Mouse (Mus musculus): ENCODE results near the gene Ccdc125.
"Not testable (repeated sequence)": the region's sequence is repeated elsewhere in the genome, so short reads cannot be mapped to it uniquely, and the experiment has no call there.

The Ccdc125 gene

DNA sequence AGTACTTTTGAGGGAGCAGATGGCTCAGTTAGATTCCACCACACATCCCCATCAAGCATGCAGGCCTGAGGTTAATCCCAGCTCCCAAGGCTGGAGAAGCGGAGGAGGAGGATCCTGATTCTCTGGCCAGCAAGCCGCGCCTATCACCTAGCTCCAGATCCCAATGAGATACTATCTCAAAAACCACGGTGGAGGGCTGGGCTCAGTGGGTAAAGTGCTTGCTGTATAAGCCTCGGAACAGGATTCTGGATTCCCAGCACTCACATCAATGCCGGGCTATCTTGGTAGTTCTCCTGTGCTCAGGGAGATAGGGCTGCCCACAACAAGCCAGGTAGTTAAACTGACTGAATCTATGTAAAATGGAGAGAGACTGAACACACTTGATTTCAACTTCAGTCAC lies 46.0 kb downstream of the Ccdc125 start:
- no peak for DNase-seq (ENCODE audit: low spot score in 2 of 2)

DNA sequence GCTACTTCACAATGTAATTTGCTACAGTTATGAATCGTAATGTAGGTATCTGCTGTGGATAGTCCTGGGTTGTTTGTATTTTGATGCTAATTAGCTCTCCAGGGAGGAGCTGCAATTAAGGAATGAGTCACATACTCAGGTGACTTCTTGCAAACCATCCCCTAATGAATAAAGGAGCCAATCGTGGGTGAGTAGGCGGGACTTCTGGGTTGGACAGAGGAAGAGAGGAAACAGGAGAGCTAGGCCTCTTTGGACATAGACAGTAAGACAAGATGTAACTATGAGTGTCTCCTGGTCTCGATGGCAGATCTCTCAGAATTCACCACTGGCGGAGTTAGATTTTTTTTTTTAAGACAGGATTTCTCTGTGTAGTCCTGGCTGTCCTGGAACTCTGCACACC lies 52.1 kb downstream of the Ccdc125 start:
- DNase-seq (ENCODE audit: low spot score in 2 of 2): no peak

DNA sequence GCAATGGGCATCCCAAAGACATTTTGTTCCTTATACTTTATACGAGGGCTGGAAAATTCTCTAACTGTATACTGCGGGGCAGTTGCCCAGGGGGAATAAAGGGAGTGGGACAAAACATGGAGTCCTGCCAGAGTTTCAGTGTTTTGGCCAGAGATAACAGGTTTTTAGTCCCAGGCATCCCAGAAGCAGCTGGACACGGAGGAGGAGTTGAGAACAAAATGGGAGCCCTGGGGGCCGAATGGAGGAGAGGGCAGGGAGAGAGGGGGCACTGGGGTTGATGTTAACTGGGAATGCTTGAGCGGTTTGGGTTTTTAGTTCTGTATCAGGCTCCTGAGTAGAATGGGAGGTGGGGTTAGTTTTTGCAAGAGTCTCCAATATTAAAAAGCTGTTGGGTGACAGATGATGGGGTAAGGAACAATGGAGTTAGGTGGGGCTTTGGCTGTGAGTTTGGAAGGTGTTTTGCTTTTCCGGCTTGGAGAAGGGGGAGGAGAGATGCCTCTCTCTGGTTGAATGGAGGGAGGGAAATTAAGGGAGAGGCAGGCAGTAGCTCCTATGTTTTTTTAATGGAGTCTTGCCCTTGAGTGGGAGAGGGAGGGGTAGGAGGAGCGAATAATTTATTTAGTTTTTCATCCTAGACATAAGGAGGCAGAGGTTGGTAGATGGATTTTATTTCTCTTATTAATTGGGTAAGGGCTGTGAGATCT lies 54.7 kb downstream of the Ccdc125 start:
- DNase-seq (ENCODE audit: low spot score in 2 of 2): no peak

DNA sequence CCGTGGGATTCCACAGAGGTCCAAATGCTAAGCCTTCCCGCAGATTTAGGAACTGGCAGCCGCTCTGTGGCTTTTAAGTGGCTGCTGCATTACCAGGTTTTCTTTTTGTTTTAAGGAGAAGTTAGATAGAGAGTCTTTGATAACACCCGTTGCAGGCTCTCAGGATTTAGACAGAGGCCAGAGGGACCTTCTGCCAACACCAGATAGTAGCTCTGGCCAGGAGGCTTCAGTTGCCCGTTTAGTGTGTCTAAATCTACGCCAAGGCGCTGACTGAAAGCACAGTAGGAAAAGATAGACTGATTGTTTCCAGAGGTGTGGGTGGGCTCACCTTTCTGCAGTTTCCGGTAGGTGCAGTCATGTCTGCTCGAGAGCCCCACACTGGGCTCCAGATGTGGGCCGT lies 55.7 kb downstream of the Ccdc125 start:
- no peak for DNase-seq (ENCODE audit: low spot score in 2 of 2)

DNA sequence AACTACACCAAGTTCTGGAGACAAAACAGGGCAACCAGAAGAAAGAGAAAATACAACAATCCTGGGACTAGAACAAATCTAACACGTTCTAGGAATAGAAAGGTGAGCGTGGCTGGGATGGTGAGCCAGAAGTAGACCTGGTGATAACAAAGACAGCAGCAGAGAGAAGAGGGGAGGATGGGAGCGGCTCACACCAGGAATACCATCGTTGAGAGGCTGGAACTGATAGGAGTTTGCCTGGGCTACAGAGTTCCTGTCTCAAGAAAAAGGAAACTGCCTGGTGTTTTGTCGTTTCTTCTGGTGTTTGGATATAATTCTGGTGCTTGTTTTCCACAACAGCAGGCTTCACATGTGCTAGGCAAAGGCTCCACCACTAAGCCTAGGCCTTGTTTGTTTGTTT lies 58.6 kb downstream of the Ccdc125 start:
- DNase-seq (ENCODE audit: low spot score in 2 of 2): no peak

DNA sequence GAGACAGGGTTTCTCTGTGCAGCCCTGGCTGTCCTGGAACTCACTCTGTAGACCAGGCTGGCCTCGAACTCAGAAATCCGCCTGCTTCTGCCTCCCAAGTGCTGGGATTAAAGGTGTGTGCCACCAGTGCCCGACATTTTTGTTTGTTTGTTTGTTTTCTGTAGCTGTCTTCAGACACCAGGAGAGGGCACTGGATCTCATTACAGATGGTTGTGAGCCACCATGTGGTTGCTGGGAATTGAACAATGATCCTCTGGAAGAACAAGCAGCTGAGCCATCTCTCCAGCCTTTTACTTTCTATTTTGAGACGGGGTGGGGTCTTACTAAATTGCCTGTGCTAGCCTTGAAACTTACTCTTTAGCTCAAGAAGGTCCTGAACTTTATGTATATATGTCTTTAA lies 59.0 kb downstream of the Ccdc125 start:
- not testable (repeated sequence) for DNase-seq (ENCODE audit: low spot score in 2 of 2)

DNA sequence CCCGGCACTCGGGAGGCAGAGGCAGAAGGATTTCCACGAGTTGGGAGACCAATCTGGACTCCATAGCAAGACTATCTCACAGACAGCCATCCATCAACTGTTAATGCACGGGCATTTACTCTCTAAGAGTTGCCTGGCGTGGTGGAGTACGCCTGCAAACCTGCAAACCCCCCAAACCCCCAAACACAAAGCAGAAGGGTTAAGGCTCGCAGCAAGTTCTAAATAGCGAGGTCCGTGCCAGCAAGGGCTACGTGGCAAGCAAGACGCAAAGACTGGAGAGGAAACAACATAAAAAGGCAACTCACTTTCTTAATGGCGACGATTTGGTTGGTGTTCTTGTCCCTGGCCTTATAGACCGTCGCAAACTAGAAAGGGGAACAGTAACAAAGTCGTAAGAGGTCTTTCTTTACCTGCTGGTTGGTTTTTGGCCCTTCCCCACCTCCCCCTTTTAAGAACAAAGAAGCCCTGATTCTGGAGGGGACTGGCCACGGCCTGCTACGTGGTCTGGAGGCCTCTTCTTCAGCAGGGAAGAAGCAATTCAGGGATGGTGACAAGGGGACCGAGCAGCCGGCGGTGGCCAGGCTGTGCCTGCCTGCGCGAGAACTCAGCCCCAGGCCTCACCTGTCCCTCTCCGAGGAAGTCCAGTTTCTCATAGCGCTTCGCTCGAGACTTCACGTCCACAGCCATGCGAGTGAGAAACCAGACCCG lies 60.8 kb downstream of the Ccdc125 start:
- no peak for DNase-seq (ENCODE audit: low spot score in 2 of 2)

DNA sequence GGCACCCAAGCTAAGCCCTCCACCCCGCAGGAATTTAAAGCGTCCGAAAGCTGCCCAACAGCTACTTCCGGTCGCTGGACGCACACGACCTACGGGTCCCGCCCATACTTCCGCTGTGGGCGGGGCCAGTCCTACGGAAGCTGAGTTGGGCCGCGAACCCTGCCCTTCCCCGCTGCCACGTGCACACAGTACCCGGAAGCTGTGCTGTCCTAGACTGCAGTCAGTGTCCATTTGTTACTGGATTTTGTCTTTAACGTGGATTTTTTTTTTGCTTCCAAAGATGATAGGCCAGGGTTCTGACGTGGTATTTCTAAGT lies 61.3 kb downstream of the Ccdc125 start, which contains the start of gene Cdk7:
Cdk7 (minus strand) TSS at position 79 of the 316 bp plus-strand sequence.
- peak; percentile 96 for DNase-seq (ENCODE audit: low spot score in 2 of 2)

DNA sequence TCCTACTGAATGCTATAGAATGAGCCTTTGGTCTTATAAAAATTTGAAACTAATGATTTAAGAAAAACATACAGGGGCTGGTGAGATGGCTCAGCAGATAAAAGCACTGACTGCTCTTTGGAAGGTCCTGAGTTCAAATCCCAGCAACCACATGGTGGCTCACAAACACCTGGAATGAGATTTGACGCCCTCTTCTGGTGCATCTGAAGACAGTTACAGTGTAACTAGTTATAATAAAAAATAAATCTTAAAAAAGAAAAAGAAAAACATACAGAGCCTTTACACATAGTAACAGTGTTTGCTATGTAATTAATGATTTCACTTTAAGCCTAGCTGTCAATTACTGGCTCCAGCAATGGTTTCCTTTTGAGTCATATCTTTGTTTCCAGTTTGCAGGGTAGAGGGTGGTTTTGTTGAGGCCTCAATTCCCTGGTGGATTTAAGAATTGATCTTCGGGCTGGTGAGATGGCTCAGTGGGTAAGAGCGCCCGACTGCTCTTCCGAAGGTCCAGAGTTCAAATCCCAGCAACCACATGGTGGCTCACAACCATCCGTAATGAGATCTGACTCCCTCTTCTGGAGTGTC lies 62.0 kb downstream of the Ccdc125 start:
- not testable (repeated sequence) for DNase-seq (ENCODE audit: low spot score in 2 of 2)

DNA sequence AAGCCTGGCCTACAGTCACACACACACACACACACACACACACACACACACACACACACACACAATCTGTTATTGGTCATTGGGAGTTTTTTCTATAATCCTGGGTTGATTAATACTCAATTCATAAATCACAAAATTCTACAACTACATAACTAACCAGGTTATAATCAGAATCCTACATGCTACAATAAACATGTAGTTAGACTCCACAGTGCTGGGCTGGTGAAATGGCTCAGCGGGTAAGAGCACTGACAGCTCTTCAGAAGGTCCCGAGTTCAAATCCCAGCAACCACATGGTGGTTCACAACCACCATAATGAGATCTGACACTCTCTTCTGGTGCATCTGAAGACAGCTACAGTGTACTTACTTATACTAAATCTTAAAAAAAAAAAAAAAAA lies 63.2 kb downstream of the Ccdc125 start:
- DNase-seq (ENCODE audit: low spot score in 2 of 2): no peak

DNA sequence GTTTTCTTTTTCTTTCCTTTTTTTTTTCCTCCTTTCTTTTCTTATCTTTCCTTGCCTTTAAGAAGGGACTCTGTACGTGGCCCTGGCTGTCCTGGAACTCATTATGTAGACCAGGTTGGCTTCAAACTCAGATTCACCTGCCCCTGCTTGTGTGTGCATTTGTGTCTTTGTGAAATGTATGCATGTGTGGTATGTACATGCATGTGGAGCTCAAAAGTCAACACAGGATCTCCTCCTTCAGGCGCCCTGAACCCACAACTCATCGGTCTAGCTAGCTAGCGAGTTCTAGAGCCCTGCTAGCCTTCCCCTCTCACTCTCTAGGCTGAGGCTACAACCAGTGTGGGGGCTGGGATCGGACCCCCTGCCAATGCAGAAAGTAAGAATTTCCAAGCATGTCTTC lies 73.3 kb downstream of the Ccdc125 start:
- DNase-seq (ENCODE audit: low spot score in 2 of 2): no peak

DNA sequence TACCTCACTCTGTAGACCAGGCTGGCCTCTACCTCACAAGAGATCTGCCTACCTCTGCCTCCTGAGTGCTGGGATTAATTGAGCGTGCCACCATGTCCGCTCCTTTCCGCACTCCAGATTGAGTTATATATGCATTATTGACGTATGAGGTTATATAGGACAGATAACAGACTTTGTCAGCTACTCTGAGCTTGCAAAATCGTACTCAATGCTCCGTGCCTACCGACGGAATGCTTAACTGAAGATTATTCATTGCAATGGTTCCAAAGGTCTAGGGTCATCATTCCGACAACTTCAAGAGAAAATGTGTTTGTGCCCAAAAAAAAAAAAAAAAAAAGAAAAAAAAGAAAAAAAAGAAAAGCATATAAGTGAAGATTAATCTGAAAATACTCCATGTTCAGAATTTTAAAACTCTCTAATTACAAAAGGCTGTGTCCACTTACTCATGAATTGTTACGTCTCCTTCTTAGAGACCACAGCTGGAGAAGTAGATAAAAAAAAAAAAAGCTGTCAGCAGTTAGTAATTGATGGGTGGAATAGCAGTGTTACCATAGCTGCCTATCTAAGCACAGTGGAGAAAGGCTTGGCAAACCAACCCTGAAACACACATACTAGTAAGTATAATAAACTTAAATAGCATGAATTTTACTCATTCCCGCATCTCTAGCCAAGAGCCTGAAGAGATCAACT lies 74.0 kb downstream of the Ccdc125 start:
- no peak for DNase-seq (ENCODE audit: low spot score in 2 of 2)

DNA sequence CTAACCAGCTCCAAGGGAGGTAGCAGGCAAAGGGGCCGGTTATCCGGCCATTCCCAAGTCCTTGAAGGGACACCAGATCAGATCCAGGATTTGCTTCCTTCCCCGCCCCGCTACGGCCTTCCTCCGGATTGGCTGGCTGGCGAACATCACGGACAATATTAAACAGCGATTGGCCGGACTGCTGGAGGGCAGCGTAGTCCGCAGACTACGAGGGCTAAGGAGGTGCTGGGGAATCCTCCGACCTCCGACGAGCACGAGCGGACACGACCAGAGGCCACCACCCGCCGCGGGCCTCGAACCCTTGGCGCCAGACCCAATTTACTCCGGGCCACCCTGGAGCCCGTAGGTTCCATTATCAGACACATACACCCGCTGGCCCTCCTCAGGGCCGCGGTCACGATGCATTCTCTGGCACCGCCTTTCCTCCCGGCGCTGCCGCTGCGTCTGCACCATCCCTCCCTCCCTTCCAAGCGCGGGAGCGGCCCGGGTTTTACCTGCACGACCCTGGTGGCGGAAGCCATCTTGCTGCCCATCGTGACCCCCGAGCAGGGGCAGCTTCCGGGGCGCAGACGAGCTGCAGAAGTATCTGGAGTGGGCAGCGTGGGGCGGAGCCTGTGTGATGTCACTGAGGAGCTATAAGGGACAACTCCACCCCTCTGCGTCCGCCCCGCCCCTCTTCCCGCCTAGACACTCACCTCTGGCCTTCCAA lies 74.7 kb downstream of the Ccdc125 start, which contains the start of gene Mrps36:
Mrps36 (minus strand) TSS at position 624 of the 709 bp plus-strand sequence.
- DNase-seq (ENCODE audit: low spot score in 2 of 2): peak; percentile 94 to 95

DNA sequence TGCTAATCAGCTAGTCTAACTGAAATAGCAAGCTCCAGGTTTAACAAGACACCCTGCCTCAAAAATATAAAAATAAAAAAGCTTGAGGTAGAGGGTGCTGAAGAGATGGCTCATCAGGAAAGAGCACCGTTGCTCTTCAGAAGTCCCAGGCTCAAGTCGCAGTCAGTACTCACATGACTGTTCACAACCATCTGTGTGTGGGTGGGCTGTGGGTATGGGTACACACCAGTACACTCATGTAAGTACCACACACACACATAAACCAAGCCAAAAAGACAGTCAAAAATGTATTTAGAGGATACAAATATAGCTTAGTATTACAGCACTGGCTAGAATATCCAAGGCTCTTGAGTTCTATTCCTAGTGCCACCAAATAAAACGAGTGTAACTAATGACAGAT lies 76.6 kb downstream of the Ccdc125 start:
- DNase-seq (ENCODE audit: low spot score in 2 of 2): peak; percentile 57 to 80
